Mouse (Mus musculus) liver, postnatal 0 days (tissue): ENCODE results near the gene Hacl1.

Source experiments
- CTCF ChIP-seq: sonication (generic); IDR thresholded peaks from 2 replicates; pipeline ENCODE4 v1.5.1; 2016; ENCODE audit warnings: antibody characterized with exemption, low read depth
- EP300 ChIP-seq: IDR thresholded peaks from 2 replicates; pipeline ENCODE4 v1.6.1; 2016; ENCODE audit warnings: antibody characterized with exemption, low read depth, mild to moderate bottlenecking

GRCm38 (mm10) chr14:31640890-31641505 is at the start of gene Hacl1, which contains the start of gene Btd:
- no peak for TF ChIP-seq CTCF
- no peak for TF ChIP-seq EP300
